Mouse (Mus musculus) central nervous system, embryonic 18 days (tissue): ENCODE measurements around the gene Pygm. TPM values are rescaled to one million over a fixed set of nuclear protein-coding genes. Genes with fewer than 3 reads are reported as not detected.

ENCODE experiments used
- polyA plus RNA-seq: library from polyadenylated mRNA; depleted of rRNA; stranded (reverse); fragments of >200 nt; gene quantifications from 2 replicates; pipeline ENCODE4 v1.2.3, GENCODE M21; 2012; rRNA removed

Pygm gene
- polyA plus RNA-seq = 4.8 and 13.2 TPM in 2 replicates

GRCm38 (mm10) chr19:6384128-6384527 is at the start of gene Pygm:
TSS of gene Pygm (plus strand) at chr19:6384399.

GRCm38 (mm10) chr19:6334673-6335457 is 49.3 kb upstream of the Pygm start, which contains the start of gene Men1:
TSS of gene Men1 (plus strand) at chr19:6334979.

GRCm38 (mm10) chr19:6340524-6341452 is 43.4 kb upstream of the Pygm start, which contains the start of gene Map4k2:
TSS of gene Map4k2 (plus strand) at chr19:6341135.

GRCm38 (mm10) chr19:6363411-6364240 is 20.6 kb upstream of the Pygm start, which contains the start of gene Sf1:
TSS of gene Sf1 (plus strand) at chr19:6363690.

GRCm38 (mm10) chr19:6399285-6400095 is 15.3 kb downstream of the Pygm start, which contains the start of gene Rasgrp2:
TSS of gene Rasgrp2 (plus strand) at chr19:6399340.

GRCm38 (mm10) chr19:6418233-6418879 is 34.2 kb downstream of the Pygm start, which contains the start of gene Nrxn2:
TSS of gene Nrxn2 (plus strand) at chr19:6418731.

Other genes starting within 250 kb of the Pygm start
- 0.15 TPM in 1 of 2 replicates, not detected in the other for gene Batf2, start 243.4 kb upstream of the Pygm start, polyA plus RNA-seq
- gene Arl2, start 242.9 kb upstream of the Pygm start, polyA plus RNA-seq = 107 and 108 TPM in 2 replicates
- 0.05 TPM in 1 of 2 replicates, not detected in the other for gene Majin, start 200.0 kb upstream of the Pygm start, polyA plus RNA-seq
- 0.11 TPM in 1 of 2 replicates, not detected in the other for gene Gpha2, start 158.0 kb upstream of the Pygm start, polyA plus RNA-seq
- gene Ppp2r5b, start 148.5 kb upstream of the Pygm start, polyA plus RNA-seq = 152 TPM in 2 replicates
- gene Atg2a, start 142.7 kb upstream of the Pygm start, polyA plus RNA-seq = 17.8 and 20.5 TPM in 2 replicates
- 147 and 154 TPM in 2 replicates for gene Ehd1, start 107.7 kb upstream of the Pygm start, polyA plus RNA-seq
- gene Cdc42bpg, start 77.9 kb upstream of the Pygm start, polyA plus RNA-seq = 3.8 and 3.9 TPM in 2 replicates
- gene Men1, start 49.4 kb upstream of the Pygm start, polyA plus RNA-seq = 94.3 and 100.0 TPM in 2 replicates
- 137 and 144 TPM in 2 replicates for gene Map4k2, start 43.3 kb upstream of the Pygm start, polyA plus RNA-seq
- 105 and 134 TPM in 2 replicates for gene Sf1, start 20.7 kb upstream of the Pygm start, polyA plus RNA-seq
- gene Rasgrp2, start 14.9 kb downstream of the Pygm start, polyA plus RNA-seq = 182 and 184 TPM in 2 replicates
- 226 and 258 TPM in 2 replicates for gene Nrxn2, start 34.3 kb downstream of the Pygm start, polyA plus RNA-seq
- 0.08 and 0.17 TPM in 2 replicates for gene Slc22a12, start 158.6 kb downstream of the Pygm start, polyA plus RNA-seq